Mouse (Mus musculus) retina, adult 2 months (tissue): ENCODE results near the gene Pik3r4.
"Not testable (repeated sequence)": the region's sequence is repeated elsewhere in the genome, so short reads cannot be mapped to it uniquely, and the experiment has no call there.

Source experiments
- DNase-seq: peaks from one replicate; pipeline ENCODE4 v3.0.0-alpha.2; 2012; ENCODE audit warnings: low read depth, low spot score

The Pik3r4 gene

GRCm38 (mm10) chr9:105642460-105643371, at the start of gene Pik3r4:
Gene Pik3r4, plus strand, starts transcription at chr9:105642978.
- peak; percentile 84 for DNase-seq

DNA sequence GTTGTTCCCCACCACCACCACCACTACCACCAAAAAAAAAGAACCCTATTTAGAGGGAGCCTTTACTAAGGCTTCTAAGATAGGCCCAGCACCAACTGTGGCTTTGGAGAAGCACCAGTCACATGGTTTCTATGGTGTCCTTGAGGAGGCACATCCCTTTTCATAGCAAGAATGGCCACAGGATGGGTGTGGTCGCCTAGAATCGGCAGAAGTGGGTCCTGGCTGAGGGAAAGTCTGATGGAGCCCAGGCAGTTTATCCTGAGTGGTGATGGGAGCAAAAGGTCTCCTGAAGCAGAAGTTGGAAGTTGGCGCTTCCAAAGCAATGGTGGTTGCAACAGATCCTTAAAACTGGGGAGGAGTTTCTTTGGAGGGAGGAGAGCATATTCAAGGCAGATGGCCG, 43.9 kb upstream of the Pik3r4 start:
- no peak for DNase-seq

DNA sequence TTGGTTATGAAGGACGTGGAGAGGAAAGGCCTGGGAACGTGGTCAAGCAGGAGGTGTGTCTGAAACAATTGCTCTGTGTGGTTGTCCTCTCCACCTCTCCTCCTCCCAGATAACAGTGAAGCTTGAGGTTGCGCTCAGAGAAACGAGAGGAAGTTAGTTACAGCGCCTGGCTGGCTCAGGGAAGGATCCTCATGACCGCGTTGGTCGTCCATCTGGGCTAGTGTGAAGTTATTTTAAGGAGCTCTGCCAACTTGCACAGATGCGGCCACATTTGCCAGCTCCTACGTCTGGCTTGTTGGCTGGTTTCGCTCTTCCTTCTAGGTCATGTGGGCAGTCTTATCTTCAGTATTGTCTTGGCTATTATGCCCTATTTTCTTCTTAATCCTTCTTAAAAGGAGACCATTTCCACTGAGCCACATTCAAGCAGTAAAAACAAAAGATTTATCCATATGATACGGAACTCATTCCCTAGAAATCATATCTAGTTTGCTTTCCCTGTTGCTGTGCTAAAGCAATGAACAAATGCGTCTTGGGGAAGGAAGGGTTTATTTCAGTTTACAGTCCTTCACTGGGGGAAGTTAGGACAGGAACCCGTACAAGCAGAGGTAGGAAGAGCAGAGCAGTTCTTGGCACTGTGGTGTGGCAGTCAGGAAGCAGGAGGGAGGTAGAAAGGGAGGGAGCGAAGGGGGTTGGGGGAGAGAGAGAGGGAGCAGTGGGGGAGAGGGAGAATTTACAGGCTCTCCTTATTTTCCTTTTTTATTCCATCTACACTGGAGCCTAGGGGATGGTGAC, 30.6 kb upstream of the Pik3r4 start:
- DNase-seq = no peak

- DNase-seq = peak; percentile 11
Measured at GRCm38 (mm10) chr9:105612919-105613318, 29.9 kb upstream of the Pik3r4 start.

GRCm38 (mm10) chr9:105615952-105616351, 26.8 kb upstream of the Pik3r4 start:
- DNase-seq = no peak

DNA sequence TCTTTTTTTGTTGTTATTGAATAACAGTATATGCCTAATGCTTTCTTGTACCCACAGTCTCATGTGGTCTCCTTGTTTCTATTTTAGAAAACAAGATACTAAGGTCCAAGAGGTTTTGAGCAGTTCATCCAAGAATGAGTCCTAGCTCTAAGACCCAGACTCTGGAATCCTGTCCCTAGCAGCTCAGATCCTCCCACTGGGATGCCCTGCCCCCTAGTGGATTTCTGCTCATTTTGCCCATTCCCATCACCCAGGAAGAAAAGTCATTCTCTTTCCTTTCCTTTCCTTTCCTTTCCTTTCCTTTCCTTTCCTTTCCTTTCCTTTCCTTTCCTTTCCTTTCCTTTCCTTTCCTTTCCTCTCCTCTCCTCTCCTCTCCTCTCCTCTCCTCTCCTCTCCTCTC, 25.5 kb upstream of the Pik3r4 start:
- DNase-seq = peak; percentile 25

DNA sequence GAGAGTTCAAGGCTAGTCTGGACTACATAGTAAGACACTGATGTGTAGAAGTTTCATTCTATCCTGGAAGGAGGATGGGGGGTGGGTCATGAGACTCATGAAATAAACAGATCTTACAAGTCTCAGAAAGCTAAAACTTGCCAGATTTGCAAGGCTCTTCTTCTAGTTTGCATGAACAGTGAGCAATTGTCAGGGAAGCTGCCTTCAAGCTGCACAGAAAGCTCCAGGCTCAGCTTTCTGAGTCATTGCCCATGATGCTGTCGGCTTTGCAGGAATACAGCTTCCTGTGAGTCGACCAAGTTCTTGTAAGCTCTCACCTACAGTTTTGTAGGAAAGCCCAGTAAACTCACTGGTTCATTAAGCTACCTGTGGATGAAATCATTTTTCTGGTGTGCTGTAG, 8.8 kb upstream of the Pik3r4 start:
- no peak for DNase-seq

DNA sequence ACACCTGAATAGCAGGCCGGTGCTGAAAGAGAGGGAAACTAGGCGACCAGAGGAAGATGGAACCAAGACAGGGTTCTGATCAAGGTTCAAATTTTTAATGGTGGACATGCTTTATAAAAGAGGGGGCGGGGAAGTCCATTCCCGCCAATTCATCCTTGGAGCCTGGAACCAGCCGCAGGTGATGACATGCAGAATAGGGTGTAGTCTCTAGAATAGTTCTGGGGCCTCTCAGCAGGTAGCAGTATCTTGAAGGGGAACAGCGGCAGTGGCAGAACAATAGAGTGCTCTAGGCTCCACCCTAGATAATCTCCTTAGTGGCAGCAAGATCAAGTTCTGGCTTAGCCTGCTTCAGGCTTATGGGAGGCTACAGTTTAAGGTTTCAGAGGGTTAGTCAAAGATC, 1.4 kb upstream of the Pik3r4 start:
- DNase-seq = not testable (repeated sequence)

DNA sequence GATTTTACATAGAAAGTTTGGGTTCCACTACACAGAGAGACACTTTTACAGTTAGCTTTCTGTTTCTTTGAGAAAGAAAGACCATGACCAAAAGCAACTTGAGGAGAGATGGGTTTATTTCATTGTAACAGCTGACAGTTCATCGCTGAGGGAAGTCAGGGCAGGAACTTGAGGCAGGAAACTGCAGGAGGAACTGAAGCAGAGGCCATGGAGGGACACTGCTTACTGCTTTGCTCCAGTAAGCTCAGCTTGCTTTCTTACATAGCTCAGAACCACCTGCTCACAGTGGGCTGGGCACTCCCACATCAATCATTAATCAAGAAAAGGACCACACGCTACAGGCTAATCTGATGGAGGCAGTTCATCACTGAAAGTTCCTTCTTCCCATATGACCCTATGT, 13.4 kb downstream of the Pik3r4 start:
- no peak for DNase-seq

- DNase-seq = no peak
Measured at GRCm38 (mm10) chr9:105658216-105658615, 15.4 kb downstream of the Pik3r4 start.

GRCm38 (mm10) chr9:105659877-105660276, 17.1 kb downstream of the Pik3r4 start:
- DNase-seq = no peak

- DNase-seq = no peak
Measured at GRCm38 (mm10) chr9:105665269-105665668, 22.5 kb downstream of the Pik3r4 start.

DNA sequence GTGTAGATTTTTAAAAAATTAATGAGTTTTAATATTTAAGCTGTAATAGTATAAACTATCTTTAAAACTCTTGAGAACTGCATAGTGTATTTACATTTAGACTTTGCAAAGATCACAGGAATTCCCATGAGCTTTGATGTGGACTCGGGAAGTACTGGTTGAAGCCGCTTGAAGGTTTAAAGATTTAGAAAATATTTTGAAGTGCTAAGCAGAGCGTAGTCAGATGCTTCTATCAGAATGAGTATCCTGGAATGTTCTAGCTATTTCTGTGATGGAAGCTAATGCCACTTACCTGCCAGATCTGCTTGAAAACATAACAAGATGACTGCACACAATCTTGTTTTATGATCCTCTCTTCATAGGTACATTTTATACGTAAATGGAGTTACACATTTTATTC, 28.1 kb downstream of the Pik3r4 start:
- no peak for DNase-seq

DNA sequence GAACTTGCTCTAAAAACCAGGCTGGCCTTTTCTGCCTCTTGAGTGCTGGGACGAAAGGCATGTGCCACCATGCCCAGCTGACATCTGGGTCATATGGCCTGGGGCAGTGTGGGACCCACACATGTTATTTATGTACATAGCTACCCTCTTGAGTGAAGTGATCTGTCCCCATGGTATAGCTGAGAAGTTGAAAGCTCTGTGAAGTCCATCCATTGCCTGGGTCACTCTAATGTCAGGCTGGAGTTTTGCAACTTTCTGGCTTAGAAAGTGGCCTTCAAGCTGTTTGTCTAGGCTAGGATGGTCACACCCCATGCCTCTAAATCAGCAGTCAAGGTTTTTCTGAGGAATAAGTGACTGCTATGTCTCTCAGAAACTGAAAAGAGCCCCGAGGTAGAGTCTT, 29.3 kb downstream of the Pik3r4 start:
- DNase-seq = no peak

- no peak for DNase-seq
Measured at GRCm38 (mm10) chr9:105675941-105676340, 33.2 kb downstream of the Pik3r4 start.

DNA sequence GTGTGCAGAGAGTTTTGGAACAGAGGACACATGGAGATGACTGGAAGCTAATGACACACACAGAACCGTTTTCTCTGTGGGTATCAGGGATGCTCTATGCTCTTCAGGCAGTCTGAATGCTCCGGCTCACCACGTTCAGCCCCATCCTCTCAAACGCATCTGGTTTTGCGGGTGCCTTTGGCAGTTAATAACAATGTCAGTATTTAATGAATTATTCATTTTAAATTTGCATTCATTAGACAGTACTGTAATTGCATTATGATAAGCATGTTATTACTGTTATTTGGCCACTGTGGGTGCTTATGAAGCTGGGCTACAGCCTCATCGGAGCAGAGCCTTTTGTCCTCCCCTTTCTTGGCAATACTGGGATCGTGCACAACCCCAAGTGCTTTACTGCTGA, 38.6 kb downstream of the Pik3r4 start:
- DNase-seq = no peak

GRCm38 (mm10) chr9:105684549-105685165, 41.9 kb downstream of the Pik3r4 start:
- DNase-seq = no peak

DNA sequence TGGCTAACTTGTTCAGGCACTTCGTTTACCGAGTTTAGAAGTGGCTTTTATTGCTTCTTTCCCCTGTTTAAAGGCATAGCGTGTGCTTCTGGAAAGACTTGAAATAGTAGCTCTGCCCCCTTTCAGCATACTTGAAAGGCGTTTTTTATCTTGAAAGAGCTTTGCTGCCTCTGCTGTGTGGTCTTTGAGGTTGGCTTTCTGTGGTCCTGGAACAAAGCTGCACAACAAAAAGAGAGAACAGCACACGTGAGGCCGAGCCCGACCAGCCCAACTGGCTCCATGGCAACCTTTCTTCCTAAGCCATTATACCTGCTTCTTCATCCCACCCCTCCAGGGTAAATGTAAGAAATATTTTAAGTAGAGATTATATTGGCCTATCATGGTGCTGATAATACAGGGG, 46.7 kb downstream of the Pik3r4 start:
- DNase-seq = no peak

DNA sequence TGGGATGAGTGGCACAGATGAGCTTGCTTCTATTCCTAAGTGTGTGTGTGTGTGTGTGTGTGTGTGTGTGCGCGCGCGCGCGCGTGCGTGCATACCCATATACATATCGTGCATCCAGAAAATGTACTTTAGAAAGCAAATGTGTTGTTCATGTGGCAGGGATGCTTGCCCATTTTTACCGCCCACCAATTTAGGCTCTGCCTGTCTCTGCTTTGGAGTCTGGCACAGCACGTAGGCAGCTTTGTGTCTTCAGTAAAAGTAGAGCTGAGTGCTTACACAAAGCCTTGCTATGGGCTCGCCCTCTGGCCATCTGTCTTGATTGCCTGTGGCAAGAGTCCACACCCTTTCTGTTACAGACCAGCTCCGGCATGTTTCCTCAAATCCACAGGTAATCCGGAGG, 49.7 kb downstream of the Pik3r4 start:
- DNase-seq = no peak

- DNase-seq = no peak
Measured at GRCm38 (mm10) chr9:105693056-105693455, 50.3 kb downstream of the Pik3r4 start.

- DNase-seq = peak; percentile 13
Measured at GRCm38 (mm10) chr9:105693854-105694253, 51.1 kb downstream of the Pik3r4 start.

- no peak for DNase-seq
Measured at GRCm38 (mm10) chr9:105696818-105697564, 54.2 kb downstream of the Pik3r4 start.
